Mouse (Mus musculus) macrophage (primary cell): ENCODE results near the gene Hook1. TPM values are rescaled to one million over a fixed set of nuclear protein-coding genes. Genes with fewer than 3 reads are reported as not detected.
A peak's percentile ranks its signal among the peaks of the same experiment; 100 is the strongest.
"Not testable (repeated sequence)": the region's sequence is repeated elsewhere in the genome, so short reads cannot be mapped to it uniquely, and the experiment has no call there.

Experiments
- H3K27ac ChIP-seq: fragments of 350-480 bp; formaldehyde crosslinking; 2 replicates; pipeline ENCODE4 v1.9.0; 2021
- H3K36me3 ChIP-seq: fragments of 350-480 bp; formaldehyde crosslinking; 2 replicates; pipeline ENCODE4 v1.9.0; 2021; ENCODE audit errors: inconsistent target
- H3K4me3 ChIP-seq: fragments of 350-480 bp; formaldehyde crosslinking; 2 replicates; pipeline ENCODE4 v1.9.0; 2021; ENCODE audit errors: inconsistent target
- H3K79me2 ChIP-seq: fragments of 350-480 bp; formaldehyde crosslinking; 2 replicates; pipeline ENCODE4 v1.9.0; 2021; ENCODE audit errors: inconsistent target
- WGBS: methylation state at CpG from one replicate; pipeline ENCODE4 v1.1.7; 2026; ENCODE audit warnings: inconsistent platforms; ENCODE audit not compliant: missing documents; 5-methylcytosine and 5-hydroxymethylcytosine counted together
- polyA plus RNA-seq: library from polyadenylated mRNA; stranded (reverse); fragments of 250-400 nt; gene quantifications from 3 replicates; pipeline ENCODE4 v1.2.4, GENCODE M21; 2018; ENCODE audit warnings: inconsistent platforms
- total RNA-seq, 78 experiments: library from RNA; depleted of rRNA; stranded (reverse); fragments of 250-400 nt; gene quantifications; 1 replicate in 9 of 78; 2 replicates in 24 of 78; 3 replicates in 43 of 78; 4 replicates in 2 of 78; pipeline ENCODE4 v1.2.4; 2018; ENCODE audit warnings: inconsistent platforms in 56 of 78

The Hook1 gene
- total RNA-seq (2018; cell fraction: chromatin; rRNA removed): 1 to 10 TPM in 19 of 26 experiments, under 1 TPM in 6, not detected in 1; 0.20 to 3.3 (median 1.4) TPM
- total RNA-seq (2018; cell fraction: cytosol; rRNA removed): under 1 TPM in 25 of 26 experiments, not detected in 1; 0.07 to 0.55 (median 0.20) TPM
- 1 to 10 TPM in 5 of 26 experiments, under 1 TPM in 19, not detected in 2; 0.29 to 1.8 (median 0.69) TPM for total RNA-seq (2018; cell fraction: nucleus; rRNA removed)
- polyA plus RNA-seq: 0.21 to 0.37 TPM (median 0.23 TPM) in 3 replicates

DNA sequence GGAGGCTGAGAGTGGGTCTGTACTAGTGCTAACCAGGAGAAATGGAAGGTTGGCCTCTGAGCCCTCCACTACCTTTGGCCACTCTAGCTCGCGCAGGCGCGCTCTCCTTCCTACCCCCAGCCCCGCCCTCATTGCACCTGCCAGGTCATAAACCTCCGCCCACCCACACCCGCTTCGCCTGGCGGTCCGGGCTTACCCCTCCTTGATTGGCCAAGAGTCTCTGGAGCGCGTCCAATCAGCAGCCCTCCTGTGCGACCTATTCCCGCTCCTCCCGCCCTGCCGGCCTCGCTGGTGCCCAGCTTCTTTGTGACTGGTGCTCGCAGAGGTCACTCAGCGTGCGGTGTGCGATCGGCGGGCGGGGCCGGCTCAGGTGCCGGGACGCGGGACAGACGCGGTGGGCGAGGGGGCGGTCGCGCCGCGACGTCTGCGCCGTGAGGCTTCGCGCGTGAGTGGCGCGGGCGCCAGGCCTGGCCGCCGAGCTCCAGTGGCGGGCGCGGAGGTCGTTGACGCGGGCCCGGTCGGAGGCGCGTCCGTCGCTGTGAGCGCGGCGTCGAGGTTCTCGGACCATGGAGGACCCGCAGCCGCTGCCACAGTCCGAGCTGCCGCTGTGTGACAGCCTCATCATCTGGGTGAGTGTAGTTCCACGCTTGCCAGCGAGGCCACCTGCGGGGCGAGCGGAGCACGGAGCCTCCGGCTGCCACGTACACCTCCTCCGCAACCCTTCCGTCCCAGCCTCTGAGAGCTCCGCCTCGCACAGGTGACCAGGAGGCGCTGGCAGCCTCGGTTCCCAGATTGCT, at the start of gene Hook1:
Gene Hook1 (plus strand): TSS at position 313 of the 797 bp plus-strand sequence.
- Histone ChIP-seq H3K4me3 (peak within 1 kb of the TSS; percentile 12; the same call in 1 of the 2 replicates), H3K27ac (no peak within 1 kb of the TSS), H3K36me3 (no peaks in the 10 kb centered on the region), H3K79me2 (no peaks in the 10 kb centered on the region)
- 1% methylated on average over 78 of the region's 82 CpGs for WGBS

DNA sequence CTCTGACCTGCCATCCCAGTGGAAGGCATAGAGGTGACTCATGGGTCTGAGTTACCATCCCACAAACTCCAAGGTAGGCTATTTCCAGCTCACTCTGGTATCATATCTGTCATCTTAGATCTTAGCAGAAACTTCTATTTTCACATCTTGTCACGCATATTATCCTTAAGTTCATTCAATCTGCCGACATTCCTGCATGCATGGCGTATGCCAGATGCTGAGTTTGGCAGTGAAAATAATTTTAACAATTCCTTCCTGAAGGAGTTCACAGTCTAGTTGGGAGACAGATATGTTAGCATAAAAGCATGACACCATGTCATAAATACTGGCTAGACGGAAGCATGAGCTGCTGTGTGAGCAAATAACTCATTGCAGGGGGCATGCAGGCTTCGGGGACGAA, 49.3 kb upstream of the Hook1 start:
- no peaks in the 10 kb centered on the region for H3K79me2 ChIP-seq
- no peak overlapping the region for H3K27ac ChIP-seq
- no peak overlapping the region for H3K4me3 ChIP-seq
- 91% methylated on average over 6 of the region's 6 CpGs for WGBS
- H3K36me3 ChIP-seq: no peaks in the 10 kb centered on the region

DNA sequence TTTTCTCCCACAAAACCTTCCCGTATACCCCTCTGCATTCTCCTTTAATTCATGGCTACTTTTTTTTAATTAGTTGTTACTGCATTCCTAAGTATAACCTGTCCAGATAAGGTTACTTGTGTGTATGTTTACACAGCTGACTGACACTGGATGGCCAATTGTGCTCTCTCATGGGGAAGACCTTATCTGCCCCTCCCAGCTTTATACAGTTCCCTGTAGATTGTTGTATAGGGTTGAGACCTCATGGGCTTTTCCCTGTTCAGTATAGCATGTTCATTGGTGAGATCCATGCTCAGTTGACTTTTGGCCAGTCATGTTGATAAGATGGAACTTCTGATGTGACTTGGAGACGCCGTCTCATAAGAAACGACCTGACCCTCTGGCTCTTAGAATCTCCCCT, 46.6 kb upstream of the Hook1 start:
- WGBS: 91% methylated on average over 4 of the region's 4 CpGs

DNA sequence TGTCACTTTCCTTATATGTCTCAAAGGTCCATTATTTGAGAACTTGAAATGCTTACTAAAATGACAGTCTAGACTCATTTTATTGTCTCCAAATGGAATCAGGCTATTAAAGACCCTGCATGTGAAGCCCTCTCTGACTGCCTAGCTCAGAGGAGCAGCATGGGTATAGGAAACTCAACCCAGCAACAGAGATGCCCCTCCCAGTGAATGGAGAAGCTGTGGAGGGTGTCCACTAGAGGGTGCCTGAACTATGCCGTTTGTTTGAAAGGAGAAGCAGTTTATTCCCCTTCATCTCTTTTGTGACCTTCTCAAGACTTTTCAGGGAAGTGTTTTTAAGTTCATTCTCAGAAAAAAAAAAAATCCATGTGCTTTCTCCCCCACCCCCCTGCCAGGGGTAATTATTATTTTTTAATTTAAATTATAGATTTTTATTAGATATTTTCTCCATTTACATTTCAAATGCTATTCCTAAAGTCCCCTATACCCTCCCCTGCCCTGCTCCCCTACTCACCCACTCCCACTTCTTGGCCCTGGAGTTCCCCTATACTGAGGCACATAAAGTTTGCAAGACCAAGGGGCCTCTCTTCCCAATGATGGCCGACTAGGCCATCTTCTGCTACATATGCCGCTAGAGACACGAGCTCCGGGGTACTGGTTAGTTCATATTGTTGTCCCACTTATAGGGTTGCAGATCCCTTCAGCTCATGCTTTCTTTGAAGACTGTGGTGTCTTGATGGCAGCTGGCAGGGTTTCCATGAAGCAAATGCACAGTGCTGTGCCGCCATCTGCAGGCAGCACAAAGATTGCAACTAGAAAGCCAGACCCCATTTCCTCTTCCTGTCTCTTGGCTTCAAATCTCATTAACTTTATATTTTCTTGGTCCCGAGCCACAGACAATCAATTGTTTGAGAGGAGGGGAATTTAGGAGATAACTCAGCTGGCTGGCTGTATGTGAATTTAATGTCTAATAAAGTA, 42.5 kb upstream of the Hook1 start:
- Histone ChIP-seq H3K27ac (no peak overlapping the region), H3K4me3 (no peak overlapping the region), H3K79me2 (no peaks in the 10 kb centered on the region), H3K36me3 (no peaks in the 10 kb centered on the region)
- 14% methylated on average over 7 of the region's 7 CpGs for WGBS

More for the DNA sequence above, 46.6 kb upstream of the Hook1 start:
- H3K27ac ChIP-seq: no peak overlapping the region
- no peaks in the 10 kb centered on the region for H3K36me3 ChIP-seq
- no peaks in the 10 kb centered on the region for H3K79me2 ChIP-seq
- no peak overlapping the region for H3K4me3 ChIP-seq

DNA sequence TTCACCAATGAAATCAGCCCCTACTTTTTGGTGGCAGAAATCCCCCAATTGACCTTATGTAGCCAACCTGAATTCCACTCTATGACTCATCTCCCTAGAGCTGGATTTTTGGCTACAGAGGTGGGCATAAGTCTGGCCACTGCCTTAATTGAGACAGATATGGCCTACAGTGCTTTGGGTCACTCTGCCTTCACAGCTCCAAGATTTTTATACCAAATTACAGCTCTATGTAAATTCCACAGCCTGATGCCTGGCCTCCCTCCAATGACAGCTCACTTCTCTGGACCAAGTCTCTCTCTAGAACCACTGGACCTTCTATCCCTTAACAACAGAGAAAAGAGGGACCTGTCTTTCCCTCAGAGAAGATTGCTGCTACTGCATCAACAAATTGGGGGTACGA, 38.2 kb upstream of the Hook1 start:
- Histone ChIP-seq H3K4me3 (no peak overlapping the region), H3K36me3 (no peaks in the 10 kb centered on the region), H3K79me2 (no peaks in the 10 kb centered on the region), H3K27ac (no peak overlapping the region)
- 88% methylated on average over 1 of the region's 1 CpGs for WGBS

DNA sequence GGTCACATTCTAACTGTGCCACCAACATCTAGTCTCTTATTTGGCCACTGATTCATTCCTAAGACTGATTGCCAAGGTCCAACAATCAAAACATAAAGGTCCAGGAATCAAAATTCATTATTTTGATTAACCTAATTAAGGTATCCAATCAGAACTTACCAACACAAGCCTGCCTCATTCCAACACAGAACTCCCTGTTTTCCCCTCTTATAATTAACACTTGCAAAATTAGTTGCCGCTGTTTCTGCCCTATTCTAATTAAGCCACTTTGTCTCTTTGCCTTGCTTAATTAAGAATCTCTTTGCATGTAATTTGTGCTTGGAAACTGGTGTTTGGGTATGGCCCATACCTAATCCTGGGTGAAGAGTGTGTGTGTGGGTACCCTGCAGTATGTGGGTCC, 37.1 kb upstream of the Hook1 start:
- Histone ChIP-seq H3K4me3 (no peak overlapping the region), H3K79me2 (no peaks in the 10 kb centered on the region), H3K36me3 (no peaks in the 10 kb centered on the region), H3K27ac (no peak overlapping the region)
- WGBS: 87% methylated on average over 1 of the region's 1 CpGs

DNA sequence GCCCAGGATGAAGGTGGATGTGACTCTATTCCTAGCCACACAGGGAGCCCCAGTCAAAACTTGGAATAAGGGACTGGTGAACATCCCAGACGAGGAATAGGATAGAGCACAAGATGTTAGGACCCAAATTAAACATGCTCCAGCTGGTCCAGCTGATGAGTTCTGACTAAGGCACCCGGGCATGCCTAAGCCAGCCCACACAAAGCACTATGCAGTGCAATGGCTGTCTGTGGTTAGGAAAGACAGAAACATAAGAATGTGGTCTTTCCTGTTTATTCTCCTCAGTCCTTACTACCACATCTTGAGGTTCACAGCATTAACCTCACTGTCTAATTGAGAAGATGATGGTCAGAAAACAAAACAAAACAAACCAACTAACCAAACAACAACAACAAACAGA, 35.7 kb upstream of the Hook1 start:
- no peaks in the 10 kb centered on the region for H3K36me3 ChIP-seq
- H3K27ac ChIP-seq: no peak overlapping the region
- WGBS: 79% methylated on average over 2 of the region's 2 CpGs
- H3K4me3 ChIP-seq: no peak overlapping the region
- no peaks in the 10 kb centered on the region for H3K79me2 ChIP-seq

DNA sequence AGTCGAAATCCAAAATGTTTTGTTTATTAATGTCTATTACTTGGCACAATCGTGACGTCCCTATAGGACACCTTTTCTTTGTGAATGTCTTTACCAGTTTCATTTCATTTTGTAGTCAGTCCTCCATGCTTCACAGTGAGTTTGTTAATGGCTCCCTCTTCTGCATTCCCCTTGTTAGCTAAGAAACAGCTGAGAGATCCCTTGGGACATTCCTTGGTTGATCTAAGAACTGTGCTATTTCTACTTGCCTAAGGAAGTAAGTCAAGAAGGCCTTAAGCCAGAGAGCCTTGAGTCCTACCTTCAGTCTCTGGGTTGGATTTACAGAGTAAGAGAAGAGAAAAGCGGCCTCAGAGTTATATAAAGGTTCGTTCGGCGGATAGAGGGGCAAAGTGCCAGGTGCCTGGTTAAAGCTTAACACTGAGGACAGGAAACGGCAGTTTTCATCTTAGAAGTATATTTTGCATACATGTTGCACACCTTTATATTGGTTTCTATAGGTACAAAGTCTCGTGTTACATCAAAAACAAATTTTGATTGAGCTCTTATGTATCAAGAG, 33.2 kb upstream of the Hook1 start:
- H3K79me2 ChIP-seq: no peaks in the 10 kb centered on the region
- no peak overlapping the region for H3K27ac ChIP-seq
- no peak overlapping the region for H3K4me3 ChIP-seq
- no peaks in the 10 kb centered on the region for H3K36me3 ChIP-seq
- 87% methylated on average over 9 of the region's 9 CpGs for WGBS

DNA sequence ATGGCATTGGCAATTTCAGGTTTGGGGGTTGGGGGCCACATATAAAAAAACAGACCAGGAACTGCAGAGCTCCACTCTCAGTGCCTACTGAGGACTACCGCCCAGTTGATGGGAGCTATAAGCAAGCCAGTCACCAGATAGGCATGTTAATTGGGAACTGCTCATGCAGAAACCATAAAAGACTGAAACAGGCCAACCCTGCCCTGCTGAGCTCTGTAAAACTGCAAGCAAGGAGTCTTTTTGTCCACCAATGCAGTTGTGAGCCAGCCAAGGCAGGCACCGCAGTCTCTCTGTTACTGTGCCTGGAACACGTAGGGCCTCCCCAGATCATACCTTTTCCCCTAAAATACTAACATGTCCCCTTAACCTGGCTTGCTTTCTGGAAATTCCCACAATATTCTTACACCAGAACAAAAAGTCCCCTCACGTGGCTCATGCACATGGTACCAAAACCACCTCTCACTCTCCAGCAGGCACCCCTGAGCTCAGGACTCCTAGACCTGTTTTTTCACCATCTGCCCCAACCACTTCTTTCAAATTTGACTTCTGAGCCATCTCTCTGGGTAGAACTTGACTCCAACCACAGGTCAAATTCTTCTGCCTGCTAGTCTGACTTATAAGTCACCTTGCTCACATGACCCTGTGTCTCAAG, 32.5 kb upstream of the Hook1 start:
- Histone ChIP-seq H3K36me3 (no peaks in the 10 kb centered on the region), H3K27ac (no peak overlapping the region), H3K4me3 (no peak overlapping the region), H3K79me2 (no peaks in the 10 kb centered on the region)
- 92% methylated on average over 4 of the region's 4 CpGs for WGBS

DNA sequence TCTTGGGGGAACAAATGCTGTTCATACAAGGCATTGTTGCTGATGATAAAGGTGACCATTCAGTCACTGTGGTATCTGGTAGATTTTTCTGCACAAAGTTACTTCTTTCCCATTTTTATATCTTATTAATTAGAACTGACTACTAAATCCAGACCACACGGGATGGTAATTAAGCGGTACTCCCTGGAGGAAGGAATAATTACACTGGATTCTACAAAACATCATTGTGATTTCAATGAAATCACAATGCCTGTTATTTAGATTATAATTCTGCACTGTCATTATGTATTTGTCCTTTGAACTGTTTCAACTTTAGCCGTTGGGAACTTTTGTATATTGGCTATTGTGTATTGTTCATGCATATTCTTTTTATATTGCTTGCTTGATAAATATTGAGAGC, 28.3 kb upstream of the Hook1 start:
- H3K27ac ChIP-seq: no peak overlapping the region
- no peak overlapping the region for H3K4me3 ChIP-seq
- H3K36me3 ChIP-seq: no peaks in the 10 kb centered on the region
- 98% methylated on average over 3 of the region's 3 CpGs for WGBS
- H3K79me2 ChIP-seq: no peaks in the 10 kb centered on the region

DNA sequence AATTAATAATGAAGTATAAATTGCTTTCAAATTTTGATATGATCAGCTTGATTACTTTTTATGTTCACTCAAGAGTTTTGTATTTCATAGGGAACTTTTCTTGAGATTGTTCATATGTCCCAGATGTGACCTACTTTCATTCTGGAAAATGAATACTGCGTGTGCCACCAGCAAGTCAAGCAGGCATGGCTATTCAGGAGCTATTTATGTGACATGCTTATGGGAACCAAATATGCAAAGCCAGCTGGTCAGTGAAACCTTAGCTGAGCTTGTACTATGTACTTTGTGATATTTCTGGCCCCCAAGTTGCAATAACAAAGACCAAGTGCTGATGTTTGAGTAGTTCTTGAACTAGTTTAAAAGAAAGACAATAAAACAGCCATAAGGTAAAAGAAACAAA, 19.1 kb upstream of the Hook1 start:
- WGBS: 92% methylated on average over 1 of the region's 1 CpGs
- H3K79me2 ChIP-seq: no peaks in the 10 kb centered on the region
- no peaks in the 10 kb centered on the region for H3K36me3 ChIP-seq
- H3K27ac ChIP-seq: no peak overlapping the region
- H3K4me3 ChIP-seq: no peak overlapping the region

DNA sequence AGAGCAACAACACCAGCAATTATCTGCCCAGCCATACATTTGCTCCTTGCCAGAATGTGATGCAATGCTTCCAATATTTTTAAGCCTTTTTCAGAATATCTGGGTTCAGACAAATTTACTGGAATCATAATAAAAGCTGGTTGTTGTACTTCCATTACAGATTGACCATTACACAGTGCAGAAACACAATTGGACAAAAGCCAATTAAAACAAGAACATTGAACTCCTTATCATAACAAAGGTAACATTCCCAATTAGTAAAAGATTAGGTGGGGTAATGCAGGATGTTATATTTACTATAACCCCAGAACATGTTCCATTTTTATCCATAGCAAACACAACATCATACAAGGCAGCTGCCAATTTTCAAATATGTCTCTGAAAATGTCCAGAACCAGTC, 13.7 kb upstream of the Hook1 start:
- Histone ChIP-seq H3K4me3 (no peak overlapping the region), H3K27ac (no peak overlapping the region), H3K79me2 (no peaks in the 10 kb centered on the region), H3K36me3 (no peaks in the 10 kb centered on the region)

DNA sequence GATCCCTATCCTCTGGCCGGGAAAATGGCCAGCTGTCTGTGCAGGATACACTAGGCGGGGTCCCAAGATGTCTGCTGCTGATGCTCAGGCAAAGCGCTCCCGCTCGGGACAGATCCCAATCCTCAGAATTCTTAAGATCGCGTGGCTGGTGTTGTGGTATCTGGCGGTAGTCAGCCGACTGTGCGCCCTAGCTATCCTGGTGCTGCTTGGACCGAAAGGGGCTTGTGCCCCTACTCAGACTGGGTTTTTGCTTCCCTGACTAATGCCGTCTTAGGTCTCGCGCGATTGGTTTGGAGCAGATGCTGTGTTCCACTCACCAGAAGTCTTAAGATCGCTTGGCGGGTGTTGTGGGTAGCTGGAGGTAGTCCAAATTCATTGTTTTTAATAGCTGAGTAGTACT, 15.2 kb downstream of the Hook1 start:
- H3K79me2 ChIP-seq, H3K27ac ChIP-seq, H3K36me3 ChIP-seq, H3K4me3 ChIP-seq: not testable (repeated sequence)
- 98% methylated on average over 17 of the region's 17 CpGs for WGBS

DNA sequence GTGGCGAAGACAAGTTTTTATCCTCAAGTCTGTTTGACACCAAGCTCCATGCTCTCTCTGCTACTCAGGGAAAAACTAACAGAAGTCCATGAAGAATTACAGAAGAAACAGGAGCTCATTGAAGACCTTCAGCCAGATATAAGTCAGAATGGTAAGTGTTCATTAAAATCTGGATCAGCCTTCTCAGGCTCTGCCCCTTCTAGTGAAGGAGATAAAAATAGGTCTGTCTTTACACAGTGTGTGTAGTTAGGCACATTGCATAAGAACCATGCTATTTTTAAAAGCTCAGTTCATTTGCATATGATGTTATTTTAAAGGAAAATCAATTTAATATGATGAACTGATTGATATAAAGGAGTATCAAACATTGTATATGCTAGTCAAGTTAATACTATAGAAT, 49.8 kb downstream of the Hook1 start:
- H3K4me3 ChIP-seq: no peak overlapping the region
- 86% methylated on average over 1 of the region's 1 CpGs for WGBS
- no peak overlapping the region for H3K27ac ChIP-seq
- no peaks in the 10 kb centered on the region for H3K36me3 ChIP-seq
- H3K79me2 ChIP-seq: no peaks in the 10 kb centered on the region
